Mouse (Mus musculus): ENCODE results near the gene Kmt5a.

GRCm38 (mm10) chr5:124418903-124419302, 20.8 kb upstream of the Kmt5a start:
- TF ChIP-seq CTCF (IDR thresholded peaks at IDR 0.05; ENCODE audit: low read depth) (no peak), EP300 (IDR thresholded peaks at IDR 0.05; ENCODE audit: low read depth) (no peak)
